Mouse (Mus musculus) CD4-positive, CD25-positive, alpha-beta regulatory T cell, adult 2 months (primary cell): Measurements from ENCODE around the gene Fam3b.

Experiments used
- DNase-seq: peaks from one replicate; pipeline ENCODE4 v3.0.0-alpha.2; 2012; ENCODE audit warnings: low read depth, low spot score

The Fam3b gene

GRCm38 (mm10) chr16:97514099-97514940 lies at the start of gene Fam3b:
Fam3b (minus strand) TSS chr16:97514816.
- no peak for DNase-seq

DNA sequence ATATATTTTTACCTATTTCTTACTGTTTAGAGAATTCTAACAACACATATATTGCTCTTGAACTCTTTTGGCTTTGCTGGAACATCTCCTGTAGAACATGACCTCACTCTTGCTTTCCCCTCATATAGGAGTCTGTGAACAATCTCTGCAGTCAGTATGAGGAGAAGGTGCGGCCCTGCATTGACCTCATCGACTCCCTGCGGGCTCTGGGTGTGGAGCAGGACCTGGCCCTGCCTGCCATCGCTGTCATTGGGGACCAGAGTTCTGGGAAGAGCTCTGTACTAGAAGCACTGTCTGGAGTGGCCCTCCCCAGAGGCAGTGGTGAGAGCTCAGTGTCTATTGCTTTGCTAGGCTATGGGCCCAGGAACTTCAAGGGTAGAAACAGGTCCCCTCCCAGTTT lies 29.7 kb upstream of the Fam3b start:
- no peak for DNase-seq

GRCm38 (mm10) chr16:97536859-97537258 lies 22.2 kb upstream of the Fam3b start:
- DNase-seq: peak; percentile 15

- peak; percentile 66 for DNase-seq
Measured at GRCm38 (mm10) chr16:97535808-97536413, 21.3 kb upstream of the Fam3b start.

- DNase-seq: peak; percentile 64
Measured at GRCm38 (mm10) chr16:97534876-97535461, 20.4 kb upstream of the Fam3b start.

- DNase-seq: peak; percentile 12
Measured at GRCm38 (mm10) chr16:97534448-97534847, 19.8 kb upstream of the Fam3b start.

- DNase-seq: no peak
Measured at GRCm38 (mm10) chr16:97533751-97534150, 19.1 kb upstream of the Fam3b start.

DNA sequence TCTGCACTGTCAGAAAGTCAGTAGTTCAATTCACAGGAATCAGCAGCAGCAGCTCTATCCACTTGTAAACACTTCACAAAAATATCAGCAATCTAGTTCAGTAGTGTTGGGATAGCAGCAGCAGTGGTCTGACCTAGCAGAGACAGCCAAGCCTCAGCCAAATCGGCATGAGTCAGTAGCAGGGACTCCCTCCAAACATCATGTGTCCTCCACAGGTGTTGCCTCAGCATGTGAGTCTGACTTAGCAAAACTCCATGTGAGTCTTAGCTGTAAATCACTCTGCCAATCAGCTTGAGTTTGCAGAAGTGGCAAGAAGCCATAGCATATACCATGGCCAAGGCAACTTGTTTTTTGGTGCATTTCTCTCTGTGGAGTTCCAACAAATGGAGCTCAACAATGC lies 18.5 kb upstream of the Fam3b start:
- DNase-seq: no peak

DNA sequence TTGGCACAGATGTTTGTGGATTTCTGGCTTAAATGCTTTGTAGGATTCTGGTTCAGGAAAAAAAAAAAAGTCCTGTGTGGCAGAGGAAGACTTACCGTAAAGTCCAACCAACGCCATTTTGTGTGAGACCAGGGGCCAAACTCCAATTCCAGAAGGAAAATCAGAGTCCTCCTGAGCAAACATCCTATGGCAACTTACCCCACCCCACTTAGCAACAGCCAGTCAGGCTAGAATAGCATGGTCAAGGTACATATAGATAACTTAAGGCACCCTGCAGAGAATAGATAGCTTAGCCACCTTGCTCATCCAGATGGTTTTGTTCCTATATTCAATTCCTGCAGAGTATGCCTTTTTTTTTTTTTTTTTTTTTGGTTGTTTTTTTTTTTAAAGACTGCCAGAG lies 14.6 kb upstream of the Fam3b start:
- DNase-seq: no peak

- peak; percentile 79 for DNase-seq
Measured at GRCm38 (mm10) chr16:97523024-97523423, 8.4 kb upstream of the Fam3b start.

- no peak for DNase-seq
Measured at GRCm38 (mm10) chr16:97521983-97522382, 7.4 kb upstream of the Fam3b start.

DNA sequence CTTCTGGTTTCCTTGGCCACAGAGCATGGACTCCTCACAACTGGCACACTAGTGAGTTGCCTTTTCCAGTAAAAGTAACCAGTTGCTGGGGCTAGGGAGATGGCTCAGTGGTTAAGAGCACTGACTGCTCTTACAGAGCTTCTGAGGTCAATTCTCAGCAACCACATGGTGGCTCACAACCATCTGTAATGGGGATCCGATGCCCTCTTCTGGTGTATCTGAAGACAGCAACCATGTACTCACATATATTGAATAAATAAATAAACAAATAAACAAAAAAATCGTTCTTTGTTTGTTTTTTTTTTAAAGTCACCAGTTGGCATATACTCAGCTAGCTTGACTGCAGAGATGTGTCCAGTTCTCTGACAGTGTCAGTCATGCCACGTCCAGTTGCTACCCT lies 1.7 kb upstream of the Fam3b start:
- no peak for DNase-seq

- no peak for DNase-seq
Measured at GRCm38 (mm10) chr16:97512347-97512751, 2.3 kb downstream of the Fam3b start.

GRCm38 (mm10) chr16:97511495-97511894 lies 3.1 kb downstream of the Fam3b start:
- DNase-seq: no peak

- DNase-seq: no peak
Measured at GRCm38 (mm10) chr16:97510849-97511248, 3.8 kb downstream of the Fam3b start.

DNA sequence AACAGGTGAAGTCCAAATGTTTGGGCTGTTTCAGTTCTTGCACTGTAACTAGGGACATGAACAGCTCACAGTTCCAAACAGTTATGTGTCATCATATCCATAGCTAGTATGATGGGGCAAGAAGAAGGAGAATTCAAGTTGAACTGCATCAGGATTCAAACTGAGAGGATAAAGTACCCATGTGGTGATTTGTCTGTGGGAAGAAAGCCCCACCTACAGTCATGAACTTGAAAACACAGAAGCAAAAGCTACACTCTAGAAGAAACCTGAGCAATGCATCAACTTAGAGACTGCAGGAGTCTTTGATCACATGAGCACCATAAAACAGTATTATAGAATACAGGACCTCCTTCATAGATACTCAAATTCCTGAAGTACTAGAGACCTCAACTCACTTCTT lies 6.8 kb downstream of the Fam3b start:
- no peak for DNase-seq

GRCm38 (mm10) chr16:97504793-97505192 lies 9.8 kb downstream of the Fam3b start:
- DNase-seq: no peak

GRCm38 (mm10) chr16:97503849-97504248 lies 10.8 kb downstream of the Fam3b start:
- DNase-seq: no peak

GRCm38 (mm10) chr16:97500901-97501300 lies 13.7 kb downstream of the Fam3b start:
- no peak for DNase-seq

- DNase-seq: no peak
Measured at GRCm38 (mm10) chr16:97499450-97499849, 15.2 kb downstream of the Fam3b start.

DNA sequence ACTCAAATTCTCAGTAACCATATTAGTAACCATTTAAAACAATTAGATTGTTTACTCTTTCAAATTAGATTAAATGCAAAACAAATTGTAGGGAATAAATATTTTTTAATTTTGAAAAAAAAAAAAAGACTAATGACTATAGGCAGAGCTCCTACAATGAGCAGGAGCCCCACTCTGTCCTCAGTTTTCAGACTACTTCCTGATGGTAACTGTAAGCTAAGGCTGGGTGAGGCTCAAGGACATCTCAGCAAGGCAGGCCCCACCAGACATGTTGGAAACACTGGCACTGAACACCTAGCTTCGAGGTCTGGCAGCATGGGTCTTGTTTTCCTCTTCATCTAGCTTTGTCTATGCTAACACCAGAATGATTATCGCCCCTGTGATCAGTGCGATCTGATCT lies 16.5 kb downstream of the Fam3b start:
- no peak for DNase-seq

DNA sequence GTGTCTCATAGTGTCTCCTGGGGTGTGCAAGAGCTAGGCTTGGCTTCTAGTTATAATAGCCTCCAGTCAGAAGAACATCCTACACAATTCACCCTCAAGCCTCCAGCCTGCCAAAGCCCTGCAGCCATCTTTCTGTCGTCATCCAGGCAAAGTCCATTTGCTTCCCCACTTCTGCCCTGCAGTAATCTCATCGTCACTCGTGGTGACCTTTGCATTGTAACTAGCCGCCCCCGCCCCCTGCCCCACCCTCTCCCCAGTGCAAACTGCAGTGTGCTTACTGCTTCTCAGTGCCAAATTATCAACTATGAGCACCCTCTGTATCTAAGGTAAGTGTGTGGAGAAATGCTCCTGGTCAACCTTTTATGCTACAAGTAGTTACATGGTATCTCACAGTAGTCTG lies 16.9 kb downstream of the Fam3b start:
- no peak for DNase-seq

- no peak for DNase-seq
Measured at GRCm38 (mm10) chr16:97496026-97496425, 18.6 kb downstream of the Fam3b start.
